Mouse (Mus musculus) liver, embryonic 11.5 days (tissue): ENCODE measurements around the gene Grhl1. TPM values are rescaled to one million over a fixed set of nuclear protein-coding genes. Genes with fewer than 3 reads are reported as not detected.
"Not testable (repeated sequence)": the region's sequence is repeated elsewhere in the genome, so short reads cannot be mapped to it uniquely, and the experiment has no call there.

Source experiments
- ATAC-seq: fragments of 200-750 bp; cut with Nextera tagmentation; replicated peaks from 2 replicates; pipeline ENCODE4 v1.8.0; 2017; ENCODE audit warnings: moderate number of reproducible peaks, mild to moderate bottlenecking, moderate TSS enrichment, moderate library complexity; ENCODE audit not compliant: low FRiP score
- DNase-seq: peaks from one replicate; pipeline ENCODE4 v3.0.0-alpha.2; 2017; ENCODE audit warnings: low spot score
- H3K27ac ChIP-seq: fragments of 300-500 bp; sonication (generic); 2 replicates; pipeline ENCODE4 v1.5.1; 2014; ENCODE audit warnings: mild to moderate bottlenecking, low read depth, low read length, control low read depth
- H3K27me3 ChIP-seq: fragments of 300-500 bp; sonication (generic); replicated peaks from 2 replicates; pipeline ENCODE4 v1.6.1; 2014; ENCODE audit warnings: low read length, mixed read lengths; ENCODE audit not compliant: control insufficient read depth, insufficient read depth
- H3K36me3 ChIP-seq: fragments of 300-500 bp; sonication (generic); 2 replicates; pipeline ENCODE4 v1.6.1; 2014; ENCODE audit warnings: mild to moderate bottlenecking, low read length, moderate library complexity, mixed read lengths; ENCODE audit not compliant: control insufficient read depth, insufficient read depth
- H3K4me1 ChIP-seq: fragments of 300-500 bp; sonication (generic); replicated peaks from 2 replicates; pipeline ENCODE4 v1.6.1; 2014; ENCODE audit warnings: low read length, mixed read lengths; ENCODE audit not compliant: control insufficient read depth, insufficient read depth
- H3K4me2 ChIP-seq: fragments of 300-500 bp; sonication (generic); 2 replicates; pipeline ENCODE4 v1.6.1; 2014; ENCODE audit warnings: mild to moderate bottlenecking, control low read depth, moderate library complexity
- H3K4me3 ChIP-seq: fragments of 300-500 bp; sonication (generic); 2 replicates; pipeline ENCODE4 v1.5.1; 2014; ENCODE audit warnings: low read depth, low read length, control low read depth
- H3K9ac ChIP-seq: fragments of 300-500 bp; sonication (generic); 2 replicates; pipeline ENCODE4 v1.6.1; 2014; ENCODE audit warnings: low read depth, low read length, control low read depth
- H3K9me3 ChIP-seq: fragments of 300-500 bp; sonication (generic); 2 replicates; pipeline ENCODE4 v1.6.1; 2016; ENCODE audit warnings: low read length, inconsistent platforms, mixed read lengths; ENCODE audit not compliant: control insufficient read depth
- WGBS: fragments of 180-500 bp; shearing (Covaris S2); extraction: QIAGEN DNeasy Blood & Tissue Kit; methylation state at CpG from one replicate; pipeline ENCODE4 v1.1.7; 2014; 5-methylcytosine and 5-hydroxymethylcytosine counted together
- polyA plus RNA-seq: library from polyadenylated mRNA; unstranded; fragments of >200 nt; fragmentation: Nextera tagmentation; extraction: Ambion mirVana; gene quantifications from 2 replicates; pipeline ENCODE4 v1.2.1, GENCODE M21; 2014

Grhl1 gene
- polyA plus RNA-seq, 1 experiment from 2014 or later: 0.36 TPM

- H3K9ac ChIP-seq, H3K4me2 ChIP-seq, H3K9me3 ChIP-seq, H3K27ac ChIP-seq, DNase-seq, H3K27me3 ChIP-seq, ATAC-seq, H3K4me3 ChIP-seq, H3K36me3 ChIP-seq: not testable (repeated sequence)
- peaks cover 17% of the 10 kb centered on the region for H3K4me1 ChIP-seq
- 94% methylated on average over 10 of the region's 10 CpGs for WGBS
These were observed 66.7 kb downstream of the Grhl1 start for GRCm38 (mm10) chr12:24638787-24639186.

DNA sequence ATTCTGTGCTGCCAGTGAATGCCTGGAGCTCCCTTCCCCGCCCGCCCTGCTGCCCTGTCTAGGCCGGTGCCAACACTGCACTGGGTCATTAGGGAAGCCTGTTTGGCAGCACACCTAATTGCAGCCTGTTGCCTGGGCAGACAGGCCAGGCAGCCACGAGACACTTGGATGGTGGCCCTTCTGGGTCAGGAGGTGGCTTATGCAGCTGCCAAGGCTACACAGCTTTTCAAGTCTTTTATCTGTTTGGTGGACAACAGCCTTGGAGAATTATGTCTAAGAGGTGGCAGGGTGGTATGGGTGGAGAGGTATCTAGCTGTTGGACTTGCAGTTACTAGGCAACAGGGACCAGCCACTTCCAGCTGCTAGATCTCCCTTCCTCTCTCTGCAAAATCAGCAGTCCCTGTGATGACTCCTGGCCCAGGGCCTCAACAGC, 70.3 kb downstream of the Grhl1 start:
- Histone ChIP-seq H3K9me3 (no peaks in the 10 kb centered on the region), H3K4me1 (peaks cover 34% of the 10 kb centered on the region)
- 90% methylated on average over 4 of the region's 4 CpGs for WGBS

DNA sequence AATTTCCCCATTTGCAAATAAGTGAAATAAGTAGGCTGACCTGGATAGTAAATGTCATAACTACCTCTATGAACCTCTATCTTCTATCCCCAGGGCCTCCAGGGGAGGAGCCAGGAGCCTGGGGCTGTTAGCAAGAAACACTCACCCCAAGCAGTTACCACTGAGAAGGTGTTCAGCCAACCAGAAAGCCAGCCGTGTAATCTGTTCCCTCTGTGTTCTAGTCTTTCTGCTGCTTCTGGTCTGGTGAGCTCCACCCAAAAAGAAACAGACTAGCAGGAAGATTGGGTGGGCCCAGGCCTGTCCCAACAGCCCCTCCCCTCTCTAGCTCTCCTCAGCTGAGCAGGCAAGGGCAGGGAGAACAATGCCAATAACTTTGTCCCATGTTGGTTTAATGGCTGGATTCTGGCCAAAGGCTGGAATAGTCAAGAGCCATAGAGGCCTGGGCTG, 72.1 kb downstream of the Grhl1 start:
- Histone ChIP-seq H3K4me2 (peak overlapping the region; percentile 36), H3K9ac (no peak overlapping the region; the same call in 1 of the 2 replicates), H3K36me3 (no peaks in the 10 kb centered on the region), H3K9me3 (no peaks in the 10 kb centered on the region), H3K27ac (peak overlapping the region; percentile 81), H3K4me3 (no peak overlapping the region), H3K27me3 (no peaks in the 10 kb centered on the region), H3K4me1 (peaks cover 34% of the 10 kb centered on the region)
- DNase-seq (no peak), ATAC-seq (peak; percentile 94)
- 48% methylated on average over 1 of the region's 1 CpGs for WGBS

More for the DNA sequence above, 70.3 kb downstream of the Grhl1 start:
- ATAC-seq (no peak), DNase-seq (no peak)
- Histone ChIP-seq H3K9ac (no peak overlapping the region), H3K27ac (no peak overlapping the region), H3K27me3 (no peaks in the 10 kb centered on the region), H3K4me2 (no peak overlapping the region), H3K36me3 (no peaks in the 10 kb centered on the region), H3K4me3 (no peak overlapping the region)

GRCm38 (mm10) chr12:24645901-24646300, 73.8 kb downstream of the Grhl1 start:
- Histone ChIP-seq H3K4me2 (peak overlapping the region; percentile 49), H3K4me3 (no peak overlapping the region), H3K27ac (peak overlapping the region; percentile 59), H3K9me3 (no peaks in the 10 kb centered on the region), H3K4me1 (peaks cover 46% of the 10 kb centered on the region), H3K36me3 (no peaks in the 10 kb centered on the region), H3K9ac (peak overlapping the region; percentile 26), H3K27me3 (no peaks in the 10 kb centered on the region)
- 52% methylated on average over 6 of the region's 6 CpGs for WGBS
- ATAC-seq (peak; percentile 72), DNase-seq (no peak)

GRCm38 (mm10) chr12:24648094-24648493, 76.0 kb downstream of the Grhl1 start:
- 74% methylated on average over 1 of the region's 1 CpGs for WGBS
- Histone ChIP-seq H3K4me2 (no peak overlapping the region), H3K9me3 (no peaks in the 10 kb centered on the region), H3K36me3 (no peaks in the 10 kb centered on the region; the same call in 1 of the 2 replicates), H3K4me1 (peaks cover 54% of the 10 kb centered on the region), H3K9ac (no peak overlapping the region), H3K27me3 (no peaks in the 10 kb centered on the region), H3K4me3 (no peak overlapping the region), H3K27ac (no peak overlapping the region)
- ATAC-seq (no peak), DNase-seq (no peak)

DNA sequence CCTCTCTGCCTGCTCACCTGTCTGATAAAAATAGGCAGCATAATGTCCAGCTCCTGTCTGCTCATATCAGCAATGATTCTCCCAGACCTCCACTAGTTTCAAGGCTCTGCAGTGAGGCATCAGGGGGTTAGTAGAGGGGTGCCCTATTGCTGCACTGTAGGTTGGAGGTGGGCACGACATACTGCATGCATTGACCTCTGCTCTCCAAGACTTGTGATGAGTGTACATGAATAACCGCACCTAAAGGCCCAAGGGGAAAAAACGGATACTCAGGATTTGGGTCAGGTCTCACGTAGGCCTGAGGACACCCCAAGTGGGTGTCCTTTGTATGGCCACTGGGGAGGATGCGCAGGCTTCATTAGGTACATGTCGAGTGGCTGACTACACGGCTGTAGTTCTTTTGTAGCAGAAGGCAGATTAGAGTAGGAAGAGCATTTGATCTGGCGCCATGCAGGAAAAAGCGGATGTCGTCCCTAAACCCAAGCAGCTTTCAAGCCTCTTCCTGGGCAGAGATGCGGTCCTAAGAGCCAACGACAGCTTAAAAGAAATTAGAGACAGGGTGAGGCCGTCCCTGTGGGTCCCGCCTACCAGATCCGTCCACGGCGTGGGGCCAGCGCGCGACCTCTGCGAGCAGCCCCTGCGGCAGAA, 78.5 kb downstream of the Grhl1 start:
- peaks cover 38% of the 10 kb centered on the region for H3K4me1 ChIP-seq
- H3K4me2 ChIP-seq: peak overlapping the region; percentile 86
- no peaks in the 10 kb centered on the region for H3K27me3 ChIP-seq
- peaks cover 14% of the 10 kb centered on the region for H3K36me3 ChIP-seq
- peak overlapping the region; percentile 93 for H3K4me3 ChIP-seq
- ATAC-seq (no peak), DNase-seq (no peak)
- WGBS: 7% methylated on average over 22 of the region's 22 CpGs
- no peaks in the 10 kb centered on the region for H3K9me3 ChIP-seq
- peak overlapping the region; percentile 85 for H3K27ac ChIP-seq
- peak overlapping the region; percentile 94 for H3K9ac ChIP-seq

DNA sequence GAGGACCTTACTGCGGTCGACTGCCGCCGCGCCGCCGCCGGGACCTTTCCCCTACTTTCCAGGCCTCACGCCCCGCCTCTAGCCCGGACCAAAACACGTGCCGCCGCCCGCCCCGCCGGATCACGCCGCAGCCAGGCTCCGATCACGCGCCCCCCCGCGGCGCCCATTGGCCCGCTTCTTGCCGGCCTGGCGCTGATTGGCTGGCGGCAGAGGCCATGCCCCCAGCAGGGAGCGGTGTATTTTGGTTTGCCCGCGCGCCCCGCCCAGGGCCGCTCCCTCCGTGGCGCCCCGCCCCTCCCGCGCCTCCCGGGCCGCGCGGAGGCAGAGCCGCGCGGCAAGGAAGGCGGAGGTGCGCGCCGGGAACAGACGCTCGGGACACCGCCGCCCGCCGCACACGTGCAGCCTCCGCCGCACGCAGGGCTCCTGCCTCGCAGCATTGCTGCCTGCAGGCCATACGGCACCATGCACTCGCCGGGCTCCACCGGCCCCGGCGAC, 79.0 kb downstream of the Grhl1 start, which contains the start of gene Klf11:
Gene Klf11, plus strand, starts transcription at position 212 of the 495 bp plus-strand sequence.
- H3K4me1 ChIP-seq: peaks cover 32% of the 10 kb centered on the region
- peak within 1 kb of the TSS; percentile 96 for H3K27ac ChIP-seq
- DNase-seq: peak; percentile 98
- no peaks in the 10 kb centered on the region for H3K9me3 ChIP-seq
- H3K27me3 ChIP-seq: no peaks in the 10 kb centered on the region
- H3K9ac ChIP-seq: peak within 1 kb of the TSS; percentile 94
- H3K36me3 ChIP-seq: peaks cover 15% of the 10 kb centered on the region
- peak; percentile 83 for ATAC-seq
- under 1% methylated on average over 57 of the region's 68 CpGs for WGBS
- peak within 1 kb of the TSS; percentile 93 for H3K4me3 ChIP-seq
- peak within 1 kb of the TSS; percentile 86 for H3K4me2 ChIP-seq

GRCm38 (mm10) chr12:24651642-24652342, 79.7 kb downstream of the Grhl1 start:
- Histone ChIP-seq H3K36me3 (peaks cover 22% of the 10 kb centered on the region), H3K4me2 (peak overlapping the region; percentile 86), H3K4me1 (peaks cover 32% of the 10 kb centered on the region), H3K9me3 (no peaks in the 10 kb centered on the region), H3K27ac (peak overlapping the region; percentile 96), H3K9ac (peak overlapping the region; percentile 94), H3K27me3 (no peaks in the 10 kb centered on the region), H3K4me3 (peak overlapping the region; percentile 93)
- peak; percentile 99 for DNase-seq
- ATAC-seq: peak; percentile 89
- WGBS: 1% methylated on average over 36 of the region's 36 CpGs
